Mouse (Mus musculus) embryonic facial prominence, embryonic 13.5 days (tissue): Measurements from ENCODE around the gene Trio. TPM values are rescaled to one million over a fixed set of nuclear protein-coding genes. Genes with fewer than 3 reads are reported as not detected.
A peak's percentile ranks its signal among the peaks of the same experiment; 100 is the strongest.

Experiments used
- ATAC-seq: fragments of 200-750 bp; cut with Nextera tagmentation; 2 replicates; pipeline ENCODE4 v1.8.0; 2017; ENCODE audit warnings: low read depth; ENCODE audit not compliant: insufficient number of reproducible peaks, insufficient read depth, low FRiP score, low TSS enrichment
- H3K27ac ChIP-seq: fragments of 300-500 bp; sonication (generic); 2 replicates; pipeline ENCODE4 v1.5.1; 2015; ENCODE audit warnings: moderate library complexity, mild to moderate bottlenecking, inconsistent platforms
- H3K27me3 ChIP-seq: fragments of 300-500 bp; sonication (generic); 2 replicates; pipeline ENCODE4 v1.6.1; 2015; ENCODE audit warnings: mild to moderate bottlenecking, inconsistent platforms
- H3K36me3 ChIP-seq: fragments of 300-500 bp; sonication (generic); 2 replicates; pipeline ENCODE4 v1.6.1; 2015; ENCODE audit warnings: mild to moderate bottlenecking, inconsistent platforms
- H3K4me1 ChIP-seq: fragments of 300-500 bp; sonication (generic); 2 replicates; pipeline ENCODE4 v1.6.1; 2015; ENCODE audit warnings: inconsistent platforms
- H3K4me2 ChIP-seq: fragments of 300-500 bp; sonication (generic); 2 replicates; pipeline ENCODE4 v1.6.1; 2015; ENCODE audit warnings: moderate library complexity, mild to moderate bottlenecking, inconsistent platforms
- H3K4me3 ChIP-seq: fragments of 300-500 bp; sonication (generic); 2 replicates; pipeline ENCODE4 v1.5.1; 2015; ENCODE audit warnings: mild to moderate bottlenecking, inconsistent platforms
- H3K9ac ChIP-seq: fragments of 300-500 bp; sonication (generic); 2 replicates; pipeline ENCODE4 v1.6.1; 2015; ENCODE audit warnings: mild to moderate bottlenecking, inconsistent platforms
- H3K9me3 ChIP-seq: fragments of 300-500 bp; sonication (generic); 2 replicates; pipeline ENCODE4 v1.6.1; 2016; ENCODE audit warnings: inconsistent platforms
- WGBS: fragments of 180-500 bp; shearing (Covaris S2); methylation state at CpG from one replicate; pipeline ENCODE4 v1.1.7; 2015; ENCODE audit warnings: mixed read lengths; 5-methylcytosine and 5-hydroxymethylcytosine counted together
- polyA plus RNA-seq: library from polyadenylated mRNA; unstranded; fragments of >200 nt; fragmentation: Nextera tagmentation; extraction: Ambion mirVana; gene quantifications from 2 replicates; pipeline ENCODE4 v1.2.1, GENCODE M21; 2015

Trio gene
- polyA plus RNA-seq, 1 experiment from 2014 or later: 48.8 TPM

GRCm38 (mm10) chr15:27821651-27822364, 203.8 kb downstream of the Trio start:
- H3K9me3 ChIP-seq: no peaks in the 10 kb centered on the region
- WGBS: 88% methylated on average over 11 of the region's 11 CpGs

DNA sequence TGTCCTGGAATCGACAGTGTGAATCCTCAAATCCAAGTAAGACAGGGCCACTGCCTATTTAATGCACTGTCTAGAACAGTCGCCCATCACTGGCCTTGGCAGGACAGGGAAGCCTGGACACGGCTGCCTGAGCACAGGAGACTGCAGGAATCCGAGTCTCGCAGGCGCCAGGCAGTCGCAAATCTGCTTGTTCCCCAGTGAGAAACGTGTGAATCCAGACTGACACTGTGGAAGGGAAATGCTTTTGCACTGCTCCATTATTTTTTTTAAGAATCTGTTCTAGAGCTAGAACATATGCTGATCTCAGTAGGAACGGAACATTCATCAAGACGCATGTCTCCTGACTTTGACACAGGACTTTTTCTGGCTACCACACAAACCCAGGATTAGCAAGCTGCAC, 208.6 kb downstream of the Trio start:
- H3K4me2 ChIP-seq: no peak overlapping the region
- no peak for ATAC-seq
- H3K27me3 ChIP-seq: no peaks in the 10 kb centered on the region
- WGBS: 80% methylated on average over 10 of the region's 10 CpGs
- H3K9ac ChIP-seq: no peak overlapping the region
- H3K36me3 ChIP-seq: peaks cover 77% of the 10 kb centered on the region
- peaks cover 26% of the 10 kb centered on the region for H3K4me1 ChIP-seq
- no peaks in the 10 kb centered on the region for H3K9me3 ChIP-seq
- H3K4me3 ChIP-seq: no peak overlapping the region
- no peak overlapping the region for H3K27ac ChIP-seq

More at GRCm38 (mm10) chr15:27821651-27822364, 203.8 kb downstream of the Trio start:
- Histone ChIP-seq H3K4me1 (no peaks in the 10 kb centered on the region), H3K27ac (no peak overlapping the region), H3K4me2 (no peak overlapping the region), H3K36me3 (peaks cover 84% of the 10 kb centered on the region), H3K4me3 (no peak overlapping the region), H3K9ac (no peak overlapping the region), H3K27me3 (no peaks in the 10 kb centered on the region)
- ATAC-seq: no peak

- H3K4me2 ChIP-seq: 0 out of 2 replicates have a peak overlapping the region, but pooled peaks have one; percentile 5
- no peak overlapping the region for H3K9ac ChIP-seq
- H3K9me3 ChIP-seq: no peaks in the 10 kb centered on the region
- H3K27ac ChIP-seq: peak overlapping the region; percentile 78
- WGBS: 18% methylated on average over 6 of the region's 6 CpGs
- no peaks in the 10 kb centered on the region for H3K27me3 ChIP-seq
- peaks cover 73% of the 10 kb centered on the region for H3K36me3 ChIP-seq
- H3K4me1 ChIP-seq: peaks cover 46% of the 10 kb centered on the region
- no peak overlapping the region for H3K4me3 ChIP-seq
- no peak for ATAC-seq
These were observed 210.8 kb downstream of the Trio start for GRCm38 (mm10) chr15:27814677-27815391.

GRCm38 (mm10) chr15:27810793-27811488, 214.7 kb downstream of the Trio start:
- 30% methylated on average over 12 of the region's 12 CpGs for WGBS
- no peak overlapping the region; the same call in 1 of the 2 replicates for H3K9ac ChIP-seq
- no peaks in the 10 kb centered on the region for H3K27me3 ChIP-seq
- ATAC-seq: peak; percentile 46; the same call in 1 of the 2 replicates
- no peak overlapping the region for H3K4me3 ChIP-seq
- peaks cover 35% of the 10 kb centered on the region for H3K36me3 ChIP-seq
- H3K4me2 ChIP-seq: no peak overlapping the region
- peak overlapping the region; percentile 85 for H3K27ac ChIP-seq
- H3K4me1 ChIP-seq: peaks cover 79% of the 10 kb centered on the region
- H3K9me3 ChIP-seq: no peaks in the 10 kb centered on the region

- WGBS: 27% methylated on average over 7 of the region's 7 CpGs
- Histone ChIP-seq H3K4me1 (peaks cover 79% of the 10 kb centered on the region), H3K4me2 (no peak overlapping the region), H3K27me3 (no peaks in the 10 kb centered on the region), H3K4me3 (no peak overlapping the region), H3K9ac (peak overlapping the region; percentile 36; the same call in 1 of the 2 replicates), H3K9me3 (no peaks in the 10 kb centered on the region), H3K27ac (peak overlapping the region; percentile 85), H3K36me3 (peaks cover 35% of the 10 kb centered on the region)
- no peak for ATAC-seq
These were observed 215.4 kb downstream of the Trio start for GRCm38 (mm10) chr15:27810262-27810661.

DNA sequence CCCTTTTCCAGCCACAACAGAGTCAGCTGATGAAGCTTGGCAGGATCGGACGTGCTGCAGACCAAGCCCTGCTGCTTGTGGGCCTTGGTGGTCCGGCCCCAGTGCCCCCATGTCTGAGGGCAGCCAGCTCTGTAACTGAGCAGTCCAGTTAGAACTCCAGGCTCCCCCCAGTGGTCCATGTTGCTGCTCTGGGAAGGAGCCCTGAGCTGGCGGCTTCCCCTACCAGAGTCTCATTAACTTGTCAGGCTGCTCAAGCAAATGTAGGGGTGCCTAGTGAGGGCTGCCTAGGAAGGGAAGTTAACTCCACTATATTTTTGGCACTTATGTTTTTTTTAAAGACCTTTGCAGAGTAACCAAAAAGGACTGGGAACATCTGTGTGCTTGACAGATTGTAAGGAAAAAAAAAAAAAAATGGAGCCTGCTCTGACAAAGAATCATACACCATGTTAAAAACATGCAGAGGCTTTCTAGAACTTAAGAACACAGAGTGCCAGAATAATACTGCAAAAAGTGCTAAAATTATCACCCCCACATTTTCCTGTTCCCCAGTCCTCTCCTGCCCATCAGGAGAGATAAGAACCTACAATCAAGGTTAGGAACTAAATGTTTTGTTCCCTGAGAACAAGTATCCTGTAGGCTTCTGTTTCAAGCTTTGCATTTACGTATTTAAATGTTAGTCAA, 216.9 kb downstream of the Trio start:
- 0 out of 2 replicates have a peak overlapping the region, but pooled peaks have one; percentile 3 for H3K9ac ChIP-seq
- H3K27ac ChIP-seq: peak overlapping the region; percentile 88
- ATAC-seq: peak; percentile 32
- no peaks in the 10 kb centered on the region for H3K27me3 ChIP-seq
- peaks cover 78% of the 10 kb centered on the region for H3K4me1 ChIP-seq
- no peak overlapping the region for H3K4me3 ChIP-seq
- H3K4me2 ChIP-seq: no peak overlapping the region
- H3K36me3 ChIP-seq: peaks cover 45% of the 10 kb centered on the region
- 26% methylated on average over 5 of the region's 5 CpGs for WGBS
- no peaks in the 10 kb centered on the region for H3K9me3 ChIP-seq

GRCm38 (mm10) chr15:27806219-27806618, 219.4 kb downstream of the Trio start:
- Histone ChIP-seq H3K9me3 (no peaks in the 10 kb centered on the region), H3K27me3 (no peaks in the 10 kb centered on the region), H3K27ac (peak overlapping the region; percentile 60), H3K4me1 (peaks cover 94% of the 10 kb centered on the region), H3K9ac (peak overlapping the region; percentile 16; the same call in 1 of the 2 replicates), H3K4me3 (no peak overlapping the region), H3K36me3 (peaks cover 43% of the 10 kb centered on the region), H3K4me2 (no peak overlapping the region)
- WGBS: 45% methylated on average over 10 of the region's 10 CpGs
- 0 out of 2 replicates have a peak, but pooled peaks have one; percentile 11 for ATAC-seq

DNA sequence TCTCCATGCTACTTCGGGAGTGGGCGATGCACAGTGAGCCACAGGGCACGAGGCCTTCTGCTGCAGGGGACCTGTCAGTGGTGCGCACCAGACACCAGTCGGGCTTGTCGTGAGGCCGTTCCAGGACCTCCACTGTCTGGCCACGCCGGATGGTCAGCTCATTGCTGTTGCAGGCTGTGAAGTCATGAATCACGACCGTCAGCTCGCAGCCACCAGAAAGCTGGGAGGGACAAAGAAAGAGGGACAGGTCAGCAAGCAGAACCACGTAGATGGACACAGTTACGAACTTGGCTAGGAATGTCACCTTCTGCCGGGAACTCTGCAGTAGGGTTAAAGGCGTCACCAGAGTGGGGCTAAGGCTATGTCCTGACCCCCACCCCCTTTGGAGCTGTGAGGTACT, 220.0 kb downstream of the Trio start:
- Histone ChIP-seq H3K4me3 (no peak overlapping the region), H3K27ac (peak overlapping the region; percentile 60; the same call in 1 of the 2 replicates), H3K9me3 (no peaks in the 10 kb centered on the region), H3K27me3 (no peaks in the 10 kb centered on the region), H3K36me3 (peaks cover 43% of the 10 kb centered on the region), H3K4me1 (peaks cover 94% of the 10 kb centered on the region), H3K9ac (peak overlapping the region; percentile 17; the same call in 1 of the 2 replicates), H3K4me2 (no peak overlapping the region)
- 92% methylated on average over 16 of the region's 16 CpGs for WGBS
- no peak for ATAC-seq

- Histone ChIP-seq H3K9ac (no peak overlapping the region), H3K4me1 (peaks cover 93% of the 10 kb centered on the region), H3K4me3 (no peak overlapping the region), H3K36me3 (peaks cover 46% of the 10 kb centered on the region), H3K4me2 (no peak overlapping the region), H3K27ac (peak overlapping the region; percentile 60), H3K27me3 (no peaks in the 10 kb centered on the region), H3K9me3 (no peaks in the 10 kb centered on the region)
- WGBS: 66% methylated on average over 14 of the region's 14 CpGs
- no peak for ATAC-seq
These were observed 221.2 kb downstream of the Trio start for GRCm38 (mm10) chr15:27804447-27804846.

- Histone ChIP-seq H3K27ac (peak overlapping the region; percentile 60), H3K4me3 (no peak overlapping the region), H3K9me3 (no peaks in the 10 kb centered on the region), H3K4me1 (peaks cover 93% of the 10 kb centered on the region), H3K36me3 (peaks cover 52% of the 10 kb centered on the region), H3K27me3 (no peaks in the 10 kb centered on the region), H3K9ac (no peak overlapping the region), H3K4me2 (no peak overlapping the region)
- no peak for ATAC-seq
- 52% methylated on average over 18 of the region's 18 CpGs for WGBS
These were observed 221.9 kb downstream of the Trio start for GRCm38 (mm10) chr15:27803568-27804345.
